Mouse (Mus musculus) myocyte (in vitro differentiated cells): ENCODE results near the gene Ttpal. TPM values are rescaled to one million over a fixed set of nuclear protein-coding genes. Genes with fewer than 3 reads are reported as not detected.
"Not testable (repeated sequence)": the region's sequence is repeated elsewhere in the genome, so short reads cannot be mapped to it uniquely, and the experiment has no call there.

Experiments used
- H3K27me3 ChIP-seq: one replicate; pipeline ENCODE4 v1.6.1; 2011; ENCODE audit not compliant: control insufficient read depth, insufficient read depth, insufficient read length
- H3K36me3 ChIP-seq: one replicate; pipeline ENCODE4 v1.6.1; 2011; ENCODE audit not compliant: control insufficient read depth, insufficient read depth
- H3K4me2 ChIP-seq: one replicate; pipeline ENCODE4 v1.6.1; 2011; ENCODE audit warnings: low read depth, control low read depth
- H3K4me3 ChIP-seq: one replicate; pipeline ENCODE4 v1.5.1; 2011; ENCODE audit warnings: mild to moderate bottlenecking, control low read depth, moderate library complexity
- H3K79me2 ChIP-seq: one replicate; pipeline ENCODE4 v1.6.1; 2011; ENCODE audit not compliant: control insufficient read depth, insufficient read depth
- H3ac ChIP-seq: one replicate; pipeline ENCODE4 v1.6.1; 2011; ENCODE audit not compliant: control insufficient read depth, insufficient read length
- CEBPB ChIP-seq: IDR thresholded peaks from 2 replicates; pipeline ENCODE4 v1.6.1; 2011; ENCODE audit warnings: mild to moderate bottlenecking, moderate library complexity; ENCODE audit not compliant: poor library complexity, insufficient read depth, severe bottlenecking
- E2F4 ChIP-seq: IDR thresholded peaks from one replicate; pipeline ENCODE4 v1.6.1; 2011; ENCODE audit warnings: mild to moderate bottlenecking, control low read depth, moderate library complexity; ENCODE audit not compliant: insufficient read depth
- MAX ChIP-seq: IDR thresholded peaks from one replicate; pipeline ENCODE4 v1.6.1; 2011; ENCODE audit warnings: low read depth, mild to moderate bottlenecking, control low read depth
- MYOD1 ChIP-seq, 3 experiments: IDR thresholded peaks; one replicate each; pipeline ENCODE4 v1.6.1; 2011; ENCODE audit warnings: control low read depth in 2 of 3, low read depth in 2 of 3, mild to moderate bottlenecking in 2 of 3, moderate library complexity in 1 of 3; ENCODE audit not compliant: insufficient read length in 2 of 3, control insufficient read depth in 1 of 3
- MYOG ChIP-seq, 3 experiments: IDR thresholded peaks; one replicate each; pipeline ENCODE4 v1.6.1; 2011; ENCODE audit warnings: control low read depth in 2 of 3, low read depth in 2 of 3, mild to moderate bottlenecking in 2 of 3; ENCODE audit not compliant: insufficient read length in 2 of 3, control insufficient read depth in 1 of 3, insufficient read depth in 1 of 3
- POLR2A ChIP-seq: IDR thresholded peaks from one replicate; pipeline ENCODE4 v1.6.1; 2011; ENCODE audit warnings: low read depth, mild to moderate bottlenecking, control low read depth, moderate library complexity; ENCODE audit not compliant: insufficient read length
- POLR2AphosphoS2 ChIP-seq: IDR thresholded peaks from one replicate; pipeline ENCODE4 v1.6.1; 2011; ENCODE audit warnings: low read depth, control low read depth; ENCODE audit not compliant: insufficient read length
- REST ChIP-seq: IDR thresholded peaks from one replicate; pipeline ENCODE4 v1.6.1; 2011; ENCODE audit warnings: mild to moderate bottlenecking, control low read depth, moderate library complexity; ENCODE audit not compliant: insufficient read depth, insufficient read length
- SRF ChIP-seq: IDR thresholded peaks from one replicate; pipeline ENCODE4 v1.6.1; 2011; ENCODE audit warnings: low read depth; ENCODE audit not compliant: control insufficient read depth, insufficient read length
- TCF12 ChIP-seq: IDR thresholded peaks from one replicate; pipeline ENCODE4 v1.6.1; 2011; ENCODE audit warnings: mild to moderate bottlenecking, control low read depth; ENCODE audit not compliant: poor library complexity, insufficient read depth, severe bottlenecking
- TCF3 ChIP-seq: IDR thresholded peaks from one replicate; pipeline ENCODE4 v1.6.1; 2011; ENCODE audit warnings: low read depth, control low read depth; ENCODE audit not compliant: insufficient read length
- USF1 ChIP-seq: IDR thresholded peaks from one replicate; pipeline ENCODE4 v1.6.1; 2011; ENCODE audit warnings: low read depth, mild to moderate bottlenecking, control low read depth, moderate library complexity
- polyA plus RNA-seq: library from polyadenylated mRNA; unstranded; fragments of >200 nt; fragmentation: generic; extraction: Trizol; gene quantifications from one replicate; pipeline ENCODE4 v1.2.1, GENCODE M21; 2012; ENCODE audit warnings: missing spikeins

Ttpal gene
- polyA plus RNA-seq, 1 experiment: 20.2 TPM

DNA sequence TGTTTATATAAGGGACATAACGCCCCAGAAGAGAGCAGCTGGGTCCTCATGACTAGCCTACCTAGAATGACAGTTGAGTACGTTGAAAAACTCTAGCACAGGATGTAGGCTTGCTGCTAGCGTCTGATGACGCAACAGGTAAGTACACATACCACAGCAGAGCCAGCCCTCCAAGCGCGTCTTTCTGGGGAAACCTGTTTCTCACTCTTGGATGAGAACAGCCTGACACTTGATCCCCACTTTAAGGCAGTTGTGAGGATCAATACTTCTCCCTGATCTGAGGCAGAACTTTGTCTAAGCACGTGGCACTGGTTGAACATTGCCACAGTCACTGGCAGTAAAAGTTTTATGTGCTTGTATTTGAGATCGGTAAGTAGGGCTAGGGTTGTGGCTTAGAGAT lies 18.3 kb downstream of the Ttpal start:
- Histone ChIP-seq H3K4me3 (no peak overlapping the region), H3K27me3 (no peaks in the 10 kb centered on the region), H3K4me2 (no peak overlapping the region), H3ac (no peak overlapping the region), H3K79me2 (no peaks in the 10 kb centered on the region), H3K36me3 (peaks cover 61% of the 10 kb centered on the region)
- no peak for TF ChIP-seq POLR2A
- no peak for TF ChIP-seq SRF
- no peak for TF ChIP-seq USF1
- no peak for TF ChIP-seq CEBPB
- TF ChIP-seq TCF12: no peak
- TF ChIP-seq TCF3: no peak
- no peak for TF ChIP-seq REST
- TF ChIP-seq POLR2AphosphoS2: no peak
- no peak for TF ChIP-seq E2F4
- TF ChIP-seq MYOD1 (IDR thresholded peaks at IDR 0.05; ENCODE audit: control insufficient read depth in 1 of 3, insufficient read length in 2 of 3, low read depth in 2 of 3): no peak
- no peak for TF ChIP-seq MAX
- no peak for TF ChIP-seq MYOG (IDR thresholded peaks at IDR 0.05; ENCODE audit: control insufficient read depth in 1 of 3, insufficient read depth in 1 of 3, insufficient read length in 2 of 3, low read depth in 2 of 3)

DNA sequence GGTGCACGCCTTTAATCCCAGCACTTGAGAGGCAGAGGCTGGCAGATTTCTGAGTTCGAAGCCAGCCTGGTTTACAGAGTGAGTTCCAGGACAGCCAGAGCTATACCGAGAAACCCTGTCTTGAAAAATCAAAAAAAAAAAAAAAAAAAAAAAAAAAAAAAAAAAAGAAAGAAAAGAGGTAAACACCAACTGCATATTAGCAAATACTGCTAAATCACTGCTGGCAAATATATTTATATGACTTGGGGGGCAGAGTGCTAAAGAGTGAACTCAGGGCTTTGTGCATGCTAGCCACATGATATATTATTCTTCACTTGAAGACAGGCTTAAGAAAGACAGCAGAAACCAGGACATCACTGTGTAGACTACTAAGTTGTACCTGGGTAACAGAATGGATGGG lies 19.3 kb downstream of the Ttpal start:
- H3K4me3 ChIP-seq, H3K27me3 ChIP-seq, H3ac ChIP-seq, H3K4me2 ChIP-seq, H3K79me2 ChIP-seq: not testable (repeated sequence)
- peaks cover 70% of the 10 kb centered on the region for H3K36me3 ChIP-seq

DNA sequence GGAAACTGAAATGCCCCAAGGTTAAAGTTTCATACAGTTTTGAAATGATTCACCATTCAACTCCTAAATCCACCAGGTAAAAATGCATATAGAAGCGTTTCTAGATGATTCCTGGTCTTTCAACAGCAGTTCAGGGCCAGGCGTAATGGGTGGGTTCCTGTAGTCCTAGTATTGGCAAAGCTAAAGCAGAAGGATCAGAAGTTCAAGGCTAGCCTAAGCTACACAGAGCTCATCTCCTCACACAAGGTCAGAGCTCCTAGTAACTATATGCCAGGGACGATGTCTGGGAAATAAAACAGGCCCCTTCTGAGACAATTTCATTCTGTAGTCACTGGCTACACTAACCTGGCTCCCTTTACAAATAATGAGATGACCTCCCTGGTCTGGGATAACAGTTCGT lies 29.1 kb downstream of the Ttpal start:
- Histone ChIP-seq H3K4me3 (no peak overlapping the region), H3K27me3 (no peaks in the 10 kb centered on the region), H3K4me2 (no peak overlapping the region), H3ac (no peak overlapping the region), H3K79me2 (peaks cover 4% of the 10 kb centered on the region), H3K36me3 (peaks cover 85% of the 10 kb centered on the region)
- no peak for TF ChIP-seq TCF3
- TF ChIP-seq SRF: no peak
- TF ChIP-seq POLR2AphosphoS2: no peak
- TF ChIP-seq TCF12: no peak
- TF ChIP-seq MYOD1 (IDR thresholded peaks at IDR 0.05; ENCODE audit: control insufficient read depth in 1 of 3, insufficient read length in 2 of 3, low read depth in 2 of 3): no peak
- no peak for TF ChIP-seq E2F4
- no peak for TF ChIP-seq MYOG (IDR thresholded peaks at IDR 0.05; ENCODE audit: control insufficient read depth in 1 of 3, insufficient read depth in 1 of 3, insufficient read length in 2 of 3, low read depth in 2 of 3)
- TF ChIP-seq REST: no peak
- TF ChIP-seq USF1: no peak
- TF ChIP-seq CEBPB: no peak
- TF ChIP-seq MAX: no peak
- no peak for TF ChIP-seq POLR2A

DNA sequence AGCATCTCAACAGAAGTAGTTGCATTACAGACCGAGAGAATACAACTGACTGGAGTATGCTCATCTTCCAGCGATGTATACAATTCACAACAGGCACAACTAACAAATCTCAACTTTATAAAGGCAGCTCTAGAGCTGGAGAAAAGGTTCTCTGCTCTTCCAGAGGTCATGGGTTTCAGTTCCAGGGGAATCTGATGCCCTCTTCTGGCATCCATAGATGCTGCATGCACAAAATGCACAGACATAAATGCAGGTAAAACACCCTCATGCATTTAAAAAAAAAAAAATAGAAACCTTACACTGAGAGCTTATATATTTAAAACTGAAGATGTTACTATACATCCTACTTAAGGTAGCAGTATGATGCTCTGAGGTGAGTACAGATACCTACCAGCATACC lies 29.6 kb downstream of the Ttpal start:
- TF ChIP-seq MAX (no peak), TCF3 (no peak), CEBPB (no peak), POLR2A (no peak), MYOD1 (IDR thresholded peaks at IDR 0.05; ENCODE audit: control insufficient read depth in 1 of 3, insufficient read length in 2 of 3, low read depth in 2 of 3) (no peak), SRF (no peak), REST (no peak), TCF12 (no peak), E2F4 (no peak), MYOG (IDR thresholded peaks at IDR 0.05; ENCODE audit: control insufficient read depth in 1 of 3, insufficient read depth in 1 of 3, insufficient read length in 2 of 3, low read depth in 2 of 3) (no peak), USF1 (no peak), POLR2AphosphoS2 (no peak)
- H3K4me3 ChIP-seq: no peak overlapping the region
- H3K79me2 ChIP-seq: peaks cover 9% of the 10 kb centered on the region
- peaks cover 87% of the 10 kb centered on the region for H3K36me3 ChIP-seq
- no peak overlapping the region for H3ac ChIP-seq
- H3K4me2 ChIP-seq: no peak overlapping the region
- H3K27me3 ChIP-seq: no peaks in the 10 kb centered on the region

GRCm38 (mm10) chr2:163634211-163634610 lies 32.1 kb downstream of the Ttpal start:
- Histone ChIP-seq H3K4me2 (no peak overlapping the region), H3ac (no peak overlapping the region), H3K27me3 (no peaks in the 10 kb centered on the region), H3K79me2 (peaks cover 34% of the 10 kb centered on the region), H3K36me3 (peaks cover 65% of the 10 kb centered on the region), H3K4me3 (no peak overlapping the region)
- TF ChIP-seq SRF (no peak), POLR2AphosphoS2 (no peak), CEBPB (no peak), MYOD1 (IDR thresholded peaks at IDR 0.05; ENCODE audit: control insufficient read depth in 1 of 3, insufficient read length in 2 of 3, low read depth in 2 of 3) (no peak)
